Mouse (Mus musculus) CD4-positive naive resting alpha-beta T cell, adult 76 days (primary cell): ENCODE measurements around the gene Lrit2. TPM values are rescaled to one million over a fixed set of nuclear protein-coding genes. Genes with fewer than 3 reads are reported as not detected.

Experiments
- total RNA-seq: library from RNA; stranded (reverse); gene quantifications from one replicate; pipeline ENCODE4 v1.2.4, GENCODE M21; 2023

Lrit2 gene
- not detected for total RNA-seq

DNA sequence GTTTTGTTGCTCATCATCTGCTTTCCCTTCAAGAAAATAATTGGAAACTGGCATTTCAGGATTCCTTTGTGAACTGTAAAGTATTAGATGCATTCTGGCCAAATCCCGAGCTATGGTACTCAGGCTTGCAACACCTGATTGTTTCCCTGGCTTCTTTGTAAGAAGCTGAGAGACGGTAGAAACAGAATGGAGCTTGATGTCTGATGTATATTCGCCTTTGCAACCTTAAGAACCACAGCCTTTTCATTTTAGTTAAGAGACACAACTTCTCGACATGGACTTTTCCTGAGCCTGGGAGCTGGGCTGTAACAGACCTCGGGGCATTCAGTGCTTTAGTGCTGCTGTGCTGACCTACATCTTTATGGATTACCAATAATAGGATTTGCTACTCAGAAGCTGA is at the start of gene Lrit2:
Gene Lrit2 (plus strand): TSS at position 301 of the 400 bp plus-strand sequence.

DNA sequence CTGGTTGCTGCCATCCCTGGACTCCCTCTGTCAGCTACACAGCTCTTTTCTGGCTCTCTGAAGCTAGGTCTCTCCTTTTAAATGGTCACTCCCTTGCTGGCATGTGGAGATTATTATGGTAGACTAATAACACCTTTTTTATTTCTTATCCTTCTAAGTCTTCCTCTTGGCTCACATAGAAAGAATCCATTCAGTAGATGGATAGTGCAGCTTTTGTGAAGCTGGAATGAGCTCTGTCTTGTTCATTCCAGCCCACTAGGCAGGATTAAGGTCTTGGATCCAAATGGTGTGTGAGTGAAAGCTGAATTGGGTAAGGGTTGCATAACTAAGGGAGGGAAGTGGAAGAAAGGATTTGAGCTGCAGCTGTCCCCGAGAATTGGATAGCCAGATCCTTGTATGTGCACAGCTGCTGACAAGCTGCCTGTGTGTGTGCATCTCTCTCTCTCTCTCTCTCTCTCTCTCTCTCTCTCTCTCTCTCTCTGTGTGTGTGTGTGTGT is 18.8 kb upstream of the Lrit2 start, which contains the start of gene Rgr:
Gene Rgr (minus strand): TSS at position 51 of the 497 bp plus-strand sequence.

DNA sequence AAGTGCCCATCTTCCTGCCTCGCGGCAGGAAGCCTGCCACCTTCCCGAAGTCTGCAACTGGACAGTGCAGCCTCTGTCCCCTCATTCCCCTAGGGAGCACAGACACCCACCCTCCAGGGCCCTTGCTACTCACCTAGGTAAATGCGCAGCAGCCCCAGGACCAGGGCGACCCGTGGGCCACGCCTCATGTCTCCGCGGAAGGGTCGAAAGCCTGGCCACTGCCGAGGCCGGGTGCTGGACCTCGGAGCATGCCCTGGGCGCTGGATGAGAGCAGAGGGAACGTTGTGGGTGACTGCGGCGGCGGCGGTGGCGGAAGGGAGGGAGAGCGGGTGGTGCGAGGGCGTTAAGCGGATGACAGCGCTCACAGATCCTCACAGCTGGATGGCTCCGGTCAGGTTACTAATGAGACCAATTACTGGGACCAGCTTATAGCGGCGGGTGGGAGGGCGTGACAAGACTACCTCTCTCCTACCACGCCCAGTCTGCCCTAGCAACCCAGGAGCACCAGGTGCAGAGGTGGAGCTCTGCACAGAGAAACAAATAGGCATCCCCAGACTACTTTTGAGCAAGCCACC is 30.3 kb downstream of the Lrit2 start, which contains the start of gene Cdhr1:
Gene Cdhr1 (minus strand): TSS at position 392 of the 575 bp plus-strand sequence.

DNA sequence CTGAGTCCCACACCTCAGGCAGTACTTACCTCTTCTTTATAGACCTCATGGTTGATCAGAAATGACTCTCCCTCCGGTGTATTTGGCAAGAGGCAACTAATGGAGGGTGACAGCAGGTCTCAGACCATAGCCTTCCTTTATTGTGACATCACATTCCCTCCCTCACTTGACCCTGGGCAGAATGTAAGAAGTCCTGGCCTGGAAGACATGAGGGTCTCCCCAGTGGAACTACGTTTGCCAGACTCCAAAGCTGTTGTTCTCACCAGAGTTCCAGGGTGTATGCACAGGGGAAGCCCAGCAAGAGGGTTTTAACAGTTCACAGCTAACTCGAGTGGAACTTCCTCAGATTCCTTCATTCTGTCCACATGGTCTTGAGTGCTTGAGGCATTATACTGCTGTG is 46.2 kb downstream of the Lrit2 start, which contains the start of gene 2610528A11Rik:
Gene 2610528A11Rik (minus strand): TSS at position 101 of the 400 bp plus-strand sequence.

Other genes starting within 250 kb of the Lrit2 start
- 37.9 TPM for gene Ccser2, start 99.2 kb upstream of the Lrit2 start, total RNA-seq
- not detected for gene Rgr, start 19.0 kb upstream of the Lrit2 start, total RNA-seq
- gene Lrit1, start 13.1 kb upstream of the Lrit2 start, total RNA-seq, result not detected
- not detected for gene Cdhr1, start 30.4 kb downstream of the Lrit2 start, total RNA-seq
- gene 2610528A11Rik, start 46.1 kb downstream of the Lrit2 start, total RNA-seq, result not detected
- 185 TPM for gene Ghitm, start 67.3 kb downstream of the Lrit2 start, total RNA-seq